Mouse (Mus musculus): ENCODE data around the gene Ubxn1. TPM values are rescaled to one million over a fixed set of nuclear protein-coding genes. Genes with fewer than 3 reads are reported as not detected.

Ubxn1 gene
- polyA plus RNA-seq, 1 experiment from 2014 or later: 197 TPM

DNA sequence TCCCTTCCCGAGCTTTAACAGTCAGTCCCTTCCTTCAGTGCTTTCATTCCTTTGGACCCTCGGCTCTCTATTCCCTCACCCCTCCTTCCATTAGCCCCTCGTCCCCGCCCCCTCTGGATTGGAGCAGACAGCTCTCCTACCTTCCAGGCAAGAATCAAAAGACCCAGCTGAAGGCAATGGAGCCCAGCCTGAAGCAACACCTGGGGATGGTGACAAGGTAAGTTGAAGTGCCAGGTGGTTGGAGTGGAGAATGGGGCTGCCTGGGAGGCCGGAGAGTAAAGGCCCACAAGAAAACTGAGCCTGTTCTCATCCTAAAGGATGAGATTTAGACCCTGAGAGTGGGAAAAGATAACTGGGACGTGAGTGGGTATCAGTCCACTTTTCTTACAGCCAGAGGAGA is 37.2 kb downstream of the Ubxn1 start:
- Histone ChIP-seq H3K27me3 (ENCODE audit: control insufficient read depth, insufficient read depth, low read length) (no peaks in the 10 kb centered on the region), H3K4me3 (ENCODE audit: low read length) (no peak overlapping the region), H3K4me2 (replicated peaks; ENCODE audit: low read depth, low read length) (no peak overlapping the region), H3K9me3 (ENCODE audit: control insufficient read depth, low read length) (no peaks in the 10 kb centered on the region), H3K36me3 (ENCODE audit: control insufficient read depth, insufficient read depth, low read length) (peaks cover 97% of the 10 kb centered on the region), H3K9ac (ENCODE audit: low read depth, low read length) (no peak overlapping the region), H3K27ac (ENCODE audit: low read depth, low read length) (no peak overlapping the region), H3K4me1 (ENCODE audit: control insufficient read depth, insufficient read depth, low read length) (no peaks in the 10 kb centered on the region)
- 85% methylated on average over 6 of the region's 6 CpGs for WGBS
- no peak for ATAC-seq (ENCODE audit: low FRiP score, low TSS enrichment)

DNA sequence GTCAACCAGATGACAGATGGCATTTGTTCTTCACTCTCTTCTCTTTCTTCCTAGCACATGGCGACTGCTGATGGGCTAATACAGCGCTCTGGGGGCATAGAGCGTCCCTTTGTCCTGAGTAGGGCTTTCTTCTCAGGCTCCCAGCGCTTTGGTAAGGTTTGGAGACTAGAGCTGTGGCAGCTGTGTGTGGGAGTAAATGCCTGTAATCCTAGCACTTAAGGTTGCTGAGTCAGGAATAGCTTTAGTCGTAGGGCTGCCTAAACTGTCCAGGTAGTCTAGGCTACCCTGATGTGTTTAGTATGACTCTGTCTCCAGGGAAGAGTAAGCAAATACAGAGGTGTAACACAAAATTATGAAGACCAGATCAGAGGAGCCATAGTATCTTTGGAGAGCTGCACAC is 40.5 kb downstream of the Ubxn1 start:
- H3K36me3 ChIP-seq (ENCODE audit: control insufficient read depth, insufficient read depth, low read length): peaks cover 100% of the 10 kb centered on the region
- no peaks in the 10 kb centered on the region for H3K9me3 ChIP-seq (ENCODE audit: control insufficient read depth, low read length)
- ATAC-seq (ENCODE audit: low FRiP score, low TSS enrichment): no peak
- H3K27ac ChIP-seq (ENCODE audit: low read depth, low read length): no peak overlapping the region
- no peaks in the 10 kb centered on the region for H3K4me1 ChIP-seq (ENCODE audit: control insufficient read depth, insufficient read depth, low read length)
- no peak overlapping the region for H3K4me2 ChIP-seq (replicated peaks; ENCODE audit: low read depth, low read length)
- 88% methylated on average over 5 of the region's 5 CpGs for WGBS
- H3K9ac ChIP-seq (ENCODE audit: low read depth, low read length): no peak overlapping the region
- no peaks in the 10 kb centered on the region for H3K27me3 ChIP-seq (ENCODE audit: control insufficient read depth, insufficient read depth, low read length)
- H3K4me3 ChIP-seq (ENCODE audit: low read length): no peak overlapping the region

- Histone ChIP-seq H3K9me3 (ENCODE audit: control insufficient read depth, low read length) (no peaks in the 10 kb centered on the region), H3K4me3 (ENCODE audit: low read length) (no peak overlapping the region), H3K27ac (ENCODE audit: low read depth, low read length) (no peak overlapping the region), H3K36me3 (ENCODE audit: control insufficient read depth, insufficient read depth, low read length) (peaks cover 80% of the 10 kb centered on the region), H3K9ac (ENCODE audit: low read depth, low read length) (no peak overlapping the region), H3K4me1 (ENCODE audit: control insufficient read depth, insufficient read depth, low read length) (no peaks in the 10 kb centered on the region), H3K27me3 (ENCODE audit: control insufficient read depth, insufficient read depth, low read length) (no peaks in the 10 kb centered on the region), H3K4me2 (replicated peaks; ENCODE audit: low read depth, low read length) (no peak overlapping the region)
- no peak for ATAC-seq (ENCODE audit: low FRiP score, low TSS enrichment)
- 97% methylated on average over 3 of the region's 3 CpGs for WGBS
Observed at GRCm38 (mm10) chr19:8914212-8914611, 42.9 kb downstream of the Ubxn1 start.

DNA sequence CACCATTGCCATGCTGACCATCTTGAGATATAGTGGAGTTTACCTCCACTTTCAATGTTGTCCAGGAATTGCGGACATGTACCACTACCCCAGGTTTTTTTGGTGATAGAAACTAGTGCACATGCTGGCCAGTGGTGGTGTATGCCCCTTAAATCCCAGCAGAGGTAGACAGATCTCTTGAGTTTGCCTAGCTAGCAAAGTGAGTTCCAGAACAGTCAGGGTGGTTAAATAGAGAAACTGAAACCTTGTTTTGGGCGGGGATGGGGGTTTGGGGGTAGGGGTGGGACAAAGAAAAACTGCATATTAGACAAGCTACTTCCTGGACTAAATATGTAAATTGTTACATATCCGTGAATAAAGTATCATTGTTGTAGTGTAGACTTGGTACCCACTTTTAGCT is 47.7 kb downstream of the Ubxn1 start:
- WGBS: 96% methylated on average over 3 of the region's 3 CpGs
- Histone ChIP-seq H3K9ac (ENCODE audit: low read depth, low read length) (no peak overlapping the region), H3K4me1 (ENCODE audit: control insufficient read depth, insufficient read depth, low read length) (peaks cover 10% of the 10 kb centered on the region; the same call in 1 of the 2 replicates), H3K27ac (ENCODE audit: low read depth, low read length) (no peak overlapping the region), H3K27me3 (ENCODE audit: control insufficient read depth, insufficient read depth, low read length) (no peaks in the 10 kb centered on the region), H3K36me3 (ENCODE audit: control insufficient read depth, insufficient read depth, low read length) (peaks cover 36% of the 10 kb centered on the region), H3K4me2 (replicated peaks; ENCODE audit: low read depth, low read length) (no peak overlapping the region), H3K9me3 (ENCODE audit: control insufficient read depth, low read length) (no peaks in the 10 kb centered on the region), H3K4me3 (ENCODE audit: low read length) (no peak overlapping the region)
- no peak for ATAC-seq (ENCODE audit: low FRiP score, low TSS enrichment)

DNA sequence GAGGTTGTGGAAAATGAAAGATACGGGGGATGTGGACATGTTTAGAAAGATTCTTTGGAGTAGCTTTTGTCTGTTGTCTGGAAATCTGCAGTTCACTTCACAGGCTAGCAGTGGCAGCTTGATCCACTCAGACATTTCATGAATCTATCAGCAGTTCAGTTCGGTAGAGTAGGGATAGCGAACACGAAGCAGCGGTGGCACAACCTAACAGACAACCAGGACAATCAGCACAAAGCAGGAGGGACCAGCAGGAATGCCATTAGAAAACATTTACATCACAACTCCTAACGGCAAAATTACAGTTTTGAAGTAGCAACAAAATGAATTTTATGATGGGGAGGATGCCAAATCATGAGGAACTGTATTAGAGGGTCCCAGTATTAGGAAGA is 48.4 kb downstream of the Ubxn1 start:
- H3K4me2 ChIP-seq (replicated peaks; ENCODE audit: low read depth, low read length): peak overlapping the region; percentile 68
- H3K9ac ChIP-seq (ENCODE audit: low read depth, low read length): peak overlapping the region; percentile 68; the same call in 1 of the 2 replicates
- peaks cover 10% of the 10 kb centered on the region; the same call in 1 of the 2 replicates for H3K4me1 ChIP-seq (ENCODE audit: control insufficient read depth, insufficient read depth, low read length)
- peak overlapping the region; percentile 82 for H3K27ac ChIP-seq (ENCODE audit: low read depth, low read length)
- no peak; the same call in 1 of the 2 replicates for ATAC-seq (ENCODE audit: low FRiP score, low TSS enrichment)
- H3K27me3 ChIP-seq (ENCODE audit: control insufficient read depth, insufficient read depth, low read length): no peaks in the 10 kb centered on the region
- peaks cover 32% of the 10 kb centered on the region for H3K36me3 ChIP-seq (ENCODE audit: control insufficient read depth, insufficient read depth, low read length)
- peak overlapping the region; percentile 72; the same call in 1 of the 2 replicates for H3K4me3 ChIP-seq (ENCODE audit: low read length)
- H3K9me3 ChIP-seq (ENCODE audit: control insufficient read depth, low read length): no peaks in the 10 kb centered on the region
- 63% methylated on average over 6 of the region's 6 CpGs for WGBS

- ATAC-seq (ENCODE audit: low FRiP score, low TSS enrichment): peak; percentile 98
- Histone ChIP-seq H3K27ac (ENCODE audit: low read depth, low read length) (peak within 1 kb of the TSS; percentile 82), H3K9me3 (ENCODE audit: control insufficient read depth, low read length) (no peaks in the 10 kb centered on the region), H3K27me3 (ENCODE audit: control insufficient read depth, insufficient read depth, low read length) (no peaks in the 10 kb centered on the region), H3K4me3 (ENCODE audit: low read length) (peak within 1 kb of the TSS; percentile 72), H3K9ac (ENCODE audit: low read depth, low read length) (peak within 1 kb of the TSS; percentile 68), H3K4me1 (ENCODE audit: control insufficient read depth, insufficient read depth, low read length) (peaks cover 10% of the 10 kb centered on the region; the same call in 1 of the 2 replicates), H3K36me3 (ENCODE audit: control insufficient read depth, insufficient read depth, low read length) (peaks cover 27% of the 10 kb centered on the region), H3K4me2 (replicated peaks; ENCODE audit: low read depth, low read length) (peak within 1 kb of the TSS; percentile 68)
- 2% methylated on average over 47 of the region's 50 CpGs for WGBS
Observed at GRCm38 (mm10) chr19:8920073-8920736, 48.9 kb downstream of the Ubxn1 start, which contains the start of gene B3gat3. Gene B3gat3, plus strand, starts transcription at chr19:8920374.

DNA sequence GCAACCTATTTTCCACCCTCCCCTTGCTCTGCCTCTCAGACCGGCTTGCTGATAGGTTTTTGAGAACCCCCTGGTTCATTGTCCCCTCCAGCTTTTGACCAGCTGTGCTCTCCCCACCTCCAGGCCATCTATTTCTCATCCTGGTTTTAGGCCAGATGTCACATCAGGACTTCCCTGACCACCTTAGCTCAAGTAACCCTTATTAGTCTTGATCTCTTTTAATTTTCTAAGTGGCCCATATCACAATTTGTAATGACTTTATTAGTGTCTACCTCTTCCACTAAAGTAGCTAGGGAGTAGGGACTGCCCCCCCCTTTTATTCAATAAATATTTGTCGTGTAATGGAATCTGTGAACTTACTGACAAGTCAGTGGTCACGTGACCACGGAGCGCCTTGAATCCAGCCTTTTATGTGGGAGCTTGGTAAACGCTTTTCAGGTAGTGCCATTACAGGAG is 49.6 kb downstream of the Ubxn1 start:
- ATAC-seq (ENCODE audit: low FRiP score, low TSS enrichment): no peak
- Histone ChIP-seq H3K4me1 (ENCODE audit: control insufficient read depth, insufficient read depth, low read length) (peaks cover 10% of the 10 kb centered on the region; the same call in 1 of the 2 replicates), H3K4me3 (ENCODE audit: low read length) (peak overlapping the region; percentile 72), H3K27ac (ENCODE audit: low read depth, low read length) (peak overlapping the region; percentile 82), H3K9me3 (ENCODE audit: control insufficient read depth, low read length) (no peaks in the 10 kb centered on the region), H3K27me3 (ENCODE audit: control insufficient read depth, insufficient read depth, low read length) (no peaks in the 10 kb centered on the region), H3K4me2 (replicated peaks; ENCODE audit: low read depth, low read length) (peak overlapping the region; percentile 68), H3K36me3 (ENCODE audit: control insufficient read depth, insufficient read depth, low read length) (peaks cover 25% of the 10 kb centered on the region), H3K9ac (ENCODE audit: low read depth, low read length) (peak overlapping the region; percentile 68)
- WGBS: under 1% methylated on average over 6 of the region's 6 CpGs

DNA sequence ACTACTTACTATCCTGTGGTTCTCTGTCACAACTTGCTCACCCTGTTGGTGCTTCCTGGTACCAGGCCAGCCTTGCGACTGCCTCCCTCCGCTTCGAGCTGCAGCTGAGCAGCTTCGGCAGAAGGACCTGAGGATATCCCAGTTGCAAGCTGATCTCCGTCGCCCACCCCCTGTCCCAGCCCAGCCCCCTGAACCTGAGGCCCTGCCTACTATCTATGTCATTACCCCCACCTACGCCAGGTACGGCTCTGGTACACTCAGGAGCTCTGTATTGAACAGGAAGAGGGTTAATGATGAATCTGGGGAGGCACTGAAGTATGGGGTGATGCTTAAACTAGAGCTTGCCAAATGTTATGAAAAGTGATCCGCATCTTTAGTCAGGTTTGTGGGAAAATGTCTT is 50.4 kb downstream of the Ubxn1 start:
- Histone ChIP-seq H3K9ac (ENCODE audit: low read depth, low read length) (no peak overlapping the region), H3K4me3 (ENCODE audit: low read length) (0 out of 2 replicates have a peak overlapping the region, but pooled peaks have one; percentile 72), H3K27me3 (ENCODE audit: control insufficient read depth, insufficient read depth, low read length) (no peaks in the 10 kb centered on the region), H3K27ac (ENCODE audit: low read depth, low read length) (no peak overlapping the region), H3K36me3 (ENCODE audit: control insufficient read depth, insufficient read depth, low read length) (peaks cover 25% of the 10 kb centered on the region; the same call in 1 of the 2 replicates), H3K4me2 (replicated peaks; ENCODE audit: low read depth, low read length) (peak overlapping the region; percentile 68), H3K4me1 (ENCODE audit: control insufficient read depth, insufficient read depth, low read length) (peaks cover 10% of the 10 kb centered on the region; the same call in 1 of the 2 replicates), H3K9me3 (ENCODE audit: control insufficient read depth, low read length) (no peaks in the 10 kb centered on the region)
- ATAC-seq (ENCODE audit: low FRiP score, low TSS enrichment): no peak
- WGBS: 80% methylated on average over 9 of the region's 9 CpGs
